Mouse (Mus musculus): ENCODE results near the gene Tmod2. TPM values are rescaled to one million over a fixed set of nuclear protein-coding genes. Genes with fewer than 3 reads are reported as not detected.
A peak's percentile ranks its signal among the peaks of the same experiment; 100 is the strongest.

Gene Tmod2
- polyA plus RNA-seq, 1 experiment from 2014 or later = 36.0 TPM

DNA sequence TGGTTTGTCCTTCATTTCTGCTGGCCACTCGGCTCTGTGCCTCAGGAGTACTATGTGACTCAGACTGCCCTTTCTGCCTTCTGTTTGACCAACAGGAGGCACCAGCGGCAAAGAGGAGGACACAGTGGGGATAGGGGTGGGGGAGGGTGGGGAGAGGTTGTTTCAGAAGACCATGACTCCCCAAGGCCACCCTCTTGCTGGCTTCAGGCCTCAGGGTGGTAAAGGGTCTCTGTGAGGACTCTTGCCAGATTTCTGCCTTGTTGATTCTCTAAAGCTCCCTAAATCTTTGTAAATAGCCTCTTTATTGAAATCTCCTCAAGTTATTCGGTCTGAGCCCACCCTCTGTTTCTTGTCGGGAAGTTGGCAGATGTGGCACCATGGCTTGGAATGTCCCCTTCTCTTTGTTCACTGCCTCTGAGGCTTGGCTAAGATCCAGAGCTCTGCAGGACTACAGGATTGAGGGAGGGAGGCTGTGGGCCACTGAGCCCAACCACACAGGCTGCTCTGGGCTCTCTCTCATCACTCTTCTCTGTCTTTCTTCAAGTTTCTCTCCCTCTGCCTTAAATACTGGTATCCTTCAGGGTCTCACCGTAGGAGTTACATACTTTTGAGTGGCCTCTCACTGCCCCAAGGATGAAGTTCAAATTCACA is 11.8 kb downstream of the Tmod2 start:
- peak; percentile 74; the same call in 1 of the 2 replicates for ATAC-seq (ENCODE audit: insufficient number of reproducible peaks, insufficient read depth, low FRiP score, low TSS enrichment)
- 52% methylated on average over 5 of the region's 5 CpGs for WGBS
- Histone ChIP-seq H3K4me2 (replicated peaks) (no peak overlapping the region), H3K4me1 (peaks cover 7% of the 10 kb centered on the region; the same call in 1 of the 2 replicates), H3K36me3 (peaks cover under 1% of the 10 kb centered on the region; the same call in 1 of the 2 replicates), H3K27ac (no peak overlapping the region), H3K9ac (no peak overlapping the region), H3K27me3 (no peaks in the 10 kb centered on the region), H3K9me3 (no peaks in the 10 kb centered on the region), H3K4me3 (no peak overlapping the region)

- Histone ChIP-seq H3K4me3 (no peak overlapping the region), H3K27me3 (no peaks in the 10 kb centered on the region), H3K9me3 (no peaks in the 10 kb centered on the region), H3K4me2 (replicated peaks) (no peak overlapping the region), H3K9ac (no peak overlapping the region), H3K27ac (no peak overlapping the region), H3K36me3 (0 out of 2 replicates have a peak, but pooled peaks cover 3% of the 10 kb centered on the region), H3K4me1 (peaks cover 7% of the 10 kb centered on the region; the same call in 1 of the 2 replicates)
- no peak for ATAC-seq (ENCODE audit: insufficient number of reproducible peaks, insufficient read depth, low FRiP score, low TSS enrichment)
- WGBS = 64% methylated on average over 4 of the region's 4 CpGs
These were observed 13.5 kb downstream of the Tmod2 start for GRCm38 (mm10) chr9:75597596-75597995.

DNA sequence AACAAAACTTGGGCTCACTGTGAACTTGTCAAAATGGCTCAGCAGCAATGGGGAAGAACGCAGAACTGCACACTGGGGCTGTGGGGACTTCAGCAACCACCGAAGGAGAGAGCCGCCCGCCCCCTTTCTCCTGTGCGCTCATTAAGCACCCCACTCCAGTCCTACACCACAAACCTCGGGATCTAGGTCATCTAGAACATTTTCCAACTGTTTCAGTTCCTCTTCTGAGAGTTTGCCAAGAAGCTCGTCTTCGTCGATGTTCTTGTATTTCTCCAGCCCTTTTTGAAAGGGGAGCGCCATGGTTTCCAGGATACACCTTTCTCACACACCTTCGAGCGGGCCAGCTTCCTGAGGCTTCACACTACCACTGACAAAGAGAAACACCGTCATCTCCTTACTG is 14.1 kb downstream of the Tmod2 start:
- no peak overlapping the region for H3K27ac ChIP-seq
- 92% methylated on average over 13 of the region's 13 CpGs for WGBS
- no peaks in the 10 kb centered on the region for H3K9me3 ChIP-seq
- H3K36me3 ChIP-seq = 0 out of 2 replicates have a peak, but pooled peaks cover 7% of the 10 kb centered on the region
- H3K4me3 ChIP-seq = no peak overlapping the region
- H3K4me1 ChIP-seq = peaks cover 7% of the 10 kb centered on the region; the same call in 1 of the 2 replicates
- no peak overlapping the region for H3K9ac ChIP-seq
- H3K4me2 ChIP-seq (replicated peaks) = no peak overlapping the region
- no peak for ATAC-seq (ENCODE audit: insufficient number of reproducible peaks, insufficient read depth, low FRiP score, low TSS enrichment)
- H3K27me3 ChIP-seq = no peaks in the 10 kb centered on the region

DNA sequence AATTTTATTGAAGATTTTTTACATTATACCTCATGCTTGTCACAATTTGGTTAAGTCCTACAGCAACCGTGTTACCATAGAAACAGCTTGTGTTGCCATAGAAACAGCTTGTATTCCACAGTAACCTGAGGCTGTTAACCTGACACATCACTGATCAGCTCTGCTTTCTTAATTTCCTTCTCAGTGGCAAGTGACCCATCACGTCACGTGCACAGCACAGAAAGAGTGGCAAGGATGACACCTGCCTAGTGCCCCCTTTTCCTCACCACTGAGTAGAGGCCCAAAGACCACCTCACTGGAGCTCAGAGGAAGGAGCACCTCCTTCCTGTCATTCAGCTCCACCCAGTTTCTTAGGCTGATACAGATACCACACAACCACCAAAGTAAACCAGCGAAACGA is 17.6 kb downstream of the Tmod2 start:
- Histone ChIP-seq H3K4me2 (replicated peaks) (no peak overlapping the region), H3K9ac (no peak overlapping the region), H3K27me3 (no peaks in the 10 kb centered on the region), H3K9me3 (no peaks in the 10 kb centered on the region), H3K27ac (no peak overlapping the region), H3K4me3 (no peak overlapping the region), H3K4me1 (no peaks in the 10 kb centered on the region), H3K36me3 (peaks cover 13% of the 10 kb centered on the region; the same call in 1 of the 2 replicates)
- no peak for ATAC-seq (ENCODE audit: insufficient number of reproducible peaks, insufficient read depth, low FRiP score, low TSS enrichment)
- 86% methylated on average over 5 of the region's 5 CpGs for WGBS

- Histone ChIP-seq H3K27ac (no peak overlapping the region), H3K27me3 (no peaks in the 10 kb centered on the region), H3K4me2 (replicated peaks) (no peak overlapping the region), H3K4me1 (no peaks in the 10 kb centered on the region), H3K4me3 (no peak overlapping the region), H3K36me3 (peaks cover 21% of the 10 kb centered on the region; the same call in 1 of the 2 replicates), H3K9me3 (no peaks in the 10 kb centered on the region), H3K9ac (no peak overlapping the region)
- ATAC-seq (ENCODE audit: insufficient number of reproducible peaks, insufficient read depth, low FRiP score, low TSS enrichment) = no peak
- WGBS = 85% methylated on average over 15 of the region's 15 CpGs
These were observed 21.0 kb downstream of the Tmod2 start for GRCm38 (mm10) chr9:75589850-75590790.

DNA sequence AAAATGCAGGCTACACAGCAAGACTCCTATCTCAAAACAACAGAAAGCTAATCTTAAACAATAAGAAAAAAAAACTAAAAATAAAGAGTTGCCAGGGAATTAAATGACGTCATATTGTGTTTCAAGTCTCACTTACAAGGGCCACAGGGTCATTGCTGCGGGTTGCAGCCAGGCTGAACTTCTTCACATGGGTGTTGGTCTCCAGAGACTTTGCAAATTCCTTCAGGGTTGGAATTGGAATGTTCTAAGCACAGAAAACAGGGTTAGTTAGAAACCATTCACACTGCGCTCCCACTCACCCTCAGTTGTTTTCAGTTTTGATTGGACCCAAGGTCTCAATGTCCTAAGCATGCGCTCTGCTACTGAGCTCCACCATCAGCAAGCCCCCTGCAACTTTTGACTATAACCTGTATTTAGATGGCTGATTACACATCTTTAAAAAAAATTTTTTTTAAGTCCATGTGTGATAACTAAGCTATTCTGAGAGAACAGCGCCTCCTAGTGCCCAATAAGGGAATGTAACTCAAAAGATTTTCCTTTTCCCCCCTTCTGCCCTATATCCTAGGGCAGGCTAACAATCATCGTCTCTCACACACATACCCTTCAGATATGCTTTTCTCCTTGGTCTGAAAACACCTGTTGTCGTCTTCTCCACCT is 29.3 kb downstream of the Tmod2 start:
- Histone ChIP-seq H3K36me3 (0 out of 2 replicates have a peak, but pooled peaks cover 9% of the 10 kb centered on the region), H3K4me2 (replicated peaks) (no peak overlapping the region)
- WGBS = 46% methylated on average over 7 of the region's 7 CpGs

GRCm38 (mm10) chr9:75579321-75579720 is 31.8 kb downstream of the Tmod2 start:
- Histone ChIP-seq H3K9ac (no peak overlapping the region), H3K36me3 (0 out of 2 replicates have a peak, but pooled peaks cover 9% of the 10 kb centered on the region), H3K4me1 (no peaks in the 10 kb centered on the region), H3K4me2 (replicated peaks) (no peak overlapping the region), H3K27me3 (no peaks in the 10 kb centered on the region), H3K9me3 (no peaks in the 10 kb centered on the region), H3K4me3 (no peak overlapping the region), H3K27ac (no peak overlapping the region)
- ATAC-seq (ENCODE audit: insufficient number of reproducible peaks, insufficient read depth, low FRiP score, low TSS enrichment) = no peak
- WGBS = 89% methylated on average over 6 of the region's 6 CpGs

More for the DNA sequence above, 29.3 kb downstream of the Tmod2 start:
- Histone ChIP-seq H3K27ac (no peak overlapping the region), H3K9ac (no peak overlapping the region), H3K27me3 (no peaks in the 10 kb centered on the region), H3K4me1 (no peaks in the 10 kb centered on the region), H3K9me3 (no peaks in the 10 kb centered on the region), H3K4me3 (no peak overlapping the region)
- ATAC-seq (ENCODE audit: insufficient number of reproducible peaks, insufficient read depth, low FRiP score, low TSS enrichment) = no peak

GRCm38 (mm10) chr9:75571036-75571942 is 39.8 kb downstream of the Tmod2 start:
- H3K27ac ChIP-seq = no peak overlapping the region
- H3K4me3 ChIP-seq = no peak overlapping the region
- H3K9ac ChIP-seq = no peak overlapping the region
- no peak overlapping the region for H3K4me2 ChIP-seq (replicated peaks)
- H3K9me3 ChIP-seq = no peaks in the 10 kb centered on the region
- 81% methylated on average over 5 of the region's 5 CpGs for WGBS
- H3K36me3 ChIP-seq = 0 out of 2 replicates have a peak, but pooled peaks cover 8% of the 10 kb centered on the region
- no peaks in the 10 kb centered on the region for H3K4me1 ChIP-seq
- no peak for ATAC-seq (ENCODE audit: insufficient number of reproducible peaks, insufficient read depth, low FRiP score, low TSS enrichment)
- no peaks in the 10 kb centered on the region for H3K27me3 ChIP-seq

GRCm38 (mm10) chr9:75568399-75568798 is 42.7 kb downstream of the Tmod2 start:
- H3K27ac ChIP-seq = no peak overlapping the region
- WGBS = 90% methylated on average over 6 of the region's 6 CpGs

GRCm38 (mm10) chr9:75564892-75565291 is 46.2 kb downstream of the Tmod2 start:
- Histone ChIP-seq H3K27ac (no peak overlapping the region), H3K4me1 (no peaks in the 10 kb centered on the region), H3K9ac (no peak overlapping the region), H3K27me3 (no peaks in the 10 kb centered on the region), H3K9me3 (no peaks in the 10 kb centered on the region), H3K4me2 (replicated peaks) (no peak overlapping the region), H3K36me3 (no peaks in the 10 kb centered on the region), H3K4me3 (no peak overlapping the region)
- 79% methylated on average over 6 of the region's 6 CpGs for WGBS
- no peak for ATAC-seq (ENCODE audit: insufficient number of reproducible peaks, insufficient read depth, low FRiP score, low TSS enrichment)

More at GRCm38 (mm10) chr9:75568399-75568798, 42.7 kb downstream of the Tmod2 start:
- no peak for ATAC-seq (ENCODE audit: insufficient number of reproducible peaks, insufficient read depth, low FRiP score, low TSS enrichment)
- Histone ChIP-seq H3K4me2 (replicated peaks) (no peak overlapping the region), H3K9ac (no peak overlapping the region), H3K27me3 (no peaks in the 10 kb centered on the region), H3K4me3 (no peak overlapping the region), H3K4me1 (no peaks in the 10 kb centered on the region), H3K36me3 (no peaks in the 10 kb centered on the region), H3K9me3 (no peaks in the 10 kb centered on the region)

All from embryonic facial prominence, embryonic 12.5 days (tissue).